Mouse (Mus musculus): ENCODE measurements around the gene Hmg20a.

The Hmg20a gene

DNA sequence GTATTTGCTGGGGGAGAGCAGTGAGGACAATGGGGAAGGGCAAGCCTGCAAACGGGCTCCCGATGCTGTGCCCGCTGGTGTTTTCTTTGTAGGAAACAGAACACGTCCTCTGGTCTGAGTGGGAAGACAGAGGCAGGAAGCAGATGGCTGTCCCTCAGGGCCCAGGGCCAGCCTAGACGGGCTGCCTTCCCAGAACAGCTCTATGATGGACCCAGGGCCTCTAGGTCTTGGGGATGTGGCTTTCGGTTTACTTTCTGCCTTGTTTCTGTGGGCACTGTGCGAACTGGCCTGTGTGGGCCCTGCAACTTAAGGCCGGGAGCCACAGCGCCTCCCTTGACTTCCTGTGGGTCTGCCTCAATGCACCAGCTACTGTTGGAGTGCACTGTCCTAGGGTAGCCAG lies 115.5 kb downstream of the Hmg20a start:
- peak; percentile 45 to 70 for DNase-seq

GRCm38 (mm10) chr9:56534727-56535126 lies 116.3 kb downstream of the Hmg20a start:
- DNase-seq = no peak

- no peak for DNase-seq
Observed at GRCm38 (mm10) chr9:56535361-56535760, 117.0 kb downstream of the Hmg20a start.

GRCm38 (mm10) chr9:56540051-56540450 lies 121.6 kb downstream of the Hmg20a start:
- DNase-seq = no peak

GRCm38 (mm10) chr9:56544687-56545475 lies 126.5 kb downstream of the Hmg20a start:
- DNase-seq = no peak
